Mouse (Mus musculus) layer of hippocampus, adult 18-20 months (tissue): Measurements from ENCODE around the gene Omt2b. TPM values are rescaled to one million over a fixed set of nuclear protein-coding genes. Genes with fewer than 3 reads are reported as not detected.
A peak's percentile ranks its signal among the peaks of the same experiment; 100 is the strongest.
"Not testable (repeated sequence)": the region's sequence is repeated elsewhere in the genome, so short reads cannot be mapped to it uniquely, and the experiment has no call there.

Experiments used
- DNase-seq, 2 experiments: peaks; one replicate each; pipeline ENCODE4 v3.0.0; 2022; ENCODE audit warnings: low spot score in 2 of 2
- total RNA-seq, 2 experiments: library from RNA; stranded (reverse); gene quantifications; 2 replicates each; pipeline ENCODE4 v1.2.3; 2021

Gene Omt2b
- total RNA-seq, 2 experiments from 2014 or later = not detected

GRCm38 (mm10) chr9:78351504-78352220, 24.3 kb downstream of the Omt2b start:
- DNase-seq = no peak

- DNase-seq = no peak
Observed at GRCm38 (mm10) chr9:78354665-78355578, 27.5 kb downstream of the Omt2b start.

GRCm38 (mm10) chr9:78355611-78356010, 28.2 kb downstream of the Omt2b start, which contains the start of gene Gsta2:
TSS of gene Gsta2 (minus strand) at chr9:78355788.
- DNase-seq = no peak

- peak in 1 of 2 experiments; percentile 42 for DNase-seq
Observed at GRCm38 (mm10) chr9:78358053-78358452, 30.7 kb downstream of the Omt2b start.

GRCm38 (mm10) chr9:78359750-78360483, 32.5 kb downstream of the Omt2b start:
- no peak for DNase-seq

GRCm38 (mm10) chr9:78360484-78360872, 33.1 kb downstream of the Omt2b start:
- DNase-seq = no peak

- DNase-seq = no peak
Observed at GRCm38 (mm10) chr9:78363374-78363773, 36.0 kb downstream of the Omt2b start.

GRCm38 (mm10) chr9:78364701-78365100, 37.3 kb downstream of the Omt2b start:
- DNase-seq = no peak

- no peak for DNase-seq
Observed at GRCm38 (mm10) chr9:78365850-78366544, 38.6 kb downstream of the Omt2b start.

- DNase-seq = not testable (repeated sequence)
Observed at GRCm38 (mm10) chr9:78367959-78368358, 40.6 kb downstream of the Omt2b start, which contains the start of gene Dppa5a. TSS of gene Dppa5a (minus strand) at chr9:78368177.

- DNase-seq = no peak
Observed at GRCm38 (mm10) chr9:78368671-78369293, 41.4 kb downstream of the Omt2b start.

GRCm38 (mm10) chr9:78369349-78369748, 42.0 kb downstream of the Omt2b start:
- no peak for DNase-seq

GRCm38 (mm10) chr9:78369786-78370185, 42.4 kb downstream of the Omt2b start:
- DNase-seq = no peak

GRCm38 (mm10) chr9:78371441-78371840, 44.1 kb downstream of the Omt2b start:
- DNase-seq = no peak

GRCm38 (mm10) chr9:78372827-78373504, 45.6 kb downstream of the Omt2b start:
- DNase-seq = no peak

GRCm38 (mm10) chr9:78374397-78374796, 47.0 kb downstream of the Omt2b start:
- DNase-seq = no peak

GRCm38 (mm10) chr9:78374885-78375389, 47.5 kb downstream of the Omt2b start:
- no peak for DNase-seq

- no peak for DNase-seq
Observed at GRCm38 (mm10) chr9:78375486-78375885, 48.1 kb downstream of the Omt2b start.

- no peak for DNase-seq
Observed at GRCm38 (mm10) chr9:78377546-78377945, 50.2 kb downstream of the Omt2b start.
